Mouse (Mus musculus): ENCODE data around the gene Gm44579. TPM values are rescaled to one million over a fixed set of nuclear protein-coding genes. Genes with fewer than 3 reads are reported as not detected.

The Gm44579 gene
- polyA plus RNA-seq, 1 experiment from 2014 or later, result not detected

GRCm38 (mm10) chr15:98154146-98154545 is 66.6 kb downstream of the Gm44579 start:
- no peaks in the 10 kb centered on the region for H3K27me3 ChIP-seq (replicated peaks; ENCODE audit: insufficient read depth, low read length)
- no peak overlapping the region for H3K27ac ChIP-seq (ENCODE audit: low read length)
- WGBS, result 64% methylated on average over 4 of the region's 4 CpGs
- TF ChIP-seq CTCF (IDR thresholded peaks at IDR 0.05) (no peak), EP300 (IDR thresholded peaks at IDR 0.05) (no peak)
- no peaks in the 10 kb centered on the region for H3K36me3 ChIP-seq (ENCODE audit: insufficient read depth, low read length)
- no peaks in the 10 kb centered on the region for H3K9me3 ChIP-seq (ENCODE audit: low read length)
- H3K9ac ChIP-seq (replicated peaks; ENCODE audit: low read depth), result no peak overlapping the region
- H3K4me3 ChIP-seq (ENCODE audit: low read depth, low read length), result no peak overlapping the region
- H3K4me1 ChIP-seq (ENCODE audit: insufficient read depth, low read depth, low read length), result no peaks in the 10 kb centered on the region
- H3K4me2 ChIP-seq (replicated peaks; ENCODE audit: low read depth, low read length), result no peak overlapping the region
- no peak for ATAC-seq
- DNase-seq (ENCODE audit: low spot score), result no peak

- H3K36me3 ChIP-seq (ENCODE audit: insufficient read depth, low read length), result no peaks in the 10 kb centered on the region
- TF ChIP-seq EP300 (IDR thresholded peaks at IDR 0.05), result no peak
- peak; percentile 72 for TF ChIP-seq CTCF (IDR thresholded peaks at IDR 0.05)
- ATAC-seq (peak; percentile 33), DNase-seq (ENCODE audit: low spot score) (peak; percentile 92)
- H3K9ac ChIP-seq (replicated peaks; ENCODE audit: low read depth), result no peak overlapping the region
- H3K27ac ChIP-seq (ENCODE audit: low read length), result no peak overlapping the region
- H3K4me3 ChIP-seq (ENCODE audit: low read depth, low read length), result no peak overlapping the region
- no peak overlapping the region for H3K4me2 ChIP-seq (replicated peaks; ENCODE audit: low read depth, low read length)
- no peaks in the 10 kb centered on the region for H3K27me3 ChIP-seq (replicated peaks; ENCODE audit: insufficient read depth, low read length)
- H3K9me3 ChIP-seq (ENCODE audit: low read length), result no peaks in the 10 kb centered on the region
- no peaks in the 10 kb centered on the region for H3K4me1 ChIP-seq (ENCODE audit: insufficient read depth, low read depth, low read length)
- 36% methylated on average over 3 of the region's 3 CpGs for WGBS
These were observed 67.2 kb downstream of the Gm44579 start for GRCm38 (mm10) chr15:98153625-98154024.

GRCm38 (mm10) chr15:98152916-98153315 is 67.9 kb downstream of the Gm44579 start:
- peak; percentile 14 for DNase-seq (ENCODE audit: low spot score)
- no peak overlapping the region for H3K4me3 ChIP-seq (ENCODE audit: low read depth, low read length)
- no peaks in the 10 kb centered on the region for H3K36me3 ChIP-seq (ENCODE audit: insufficient read depth, low read length)

DNA sequence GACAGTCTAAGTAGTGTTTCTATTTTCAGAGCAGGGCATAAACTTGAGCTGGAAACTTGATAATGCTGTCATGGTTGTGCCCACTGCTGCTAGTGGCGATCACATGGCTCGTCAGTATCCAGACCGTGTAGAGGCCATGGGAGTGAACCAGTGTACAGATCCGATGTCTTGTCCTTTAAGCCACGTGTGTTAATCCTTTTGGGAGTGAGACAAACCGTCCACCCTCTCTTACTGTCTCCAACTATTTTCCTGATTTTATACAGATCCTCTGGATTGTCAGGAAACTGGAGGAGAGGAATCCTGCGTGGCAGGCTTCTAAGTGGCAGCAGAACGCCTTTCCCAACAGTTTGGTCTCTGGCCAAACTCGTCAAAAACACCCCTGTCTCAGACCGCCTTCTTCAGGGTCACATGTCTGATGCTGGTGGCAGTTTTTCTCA is 71.6 kb downstream of the Gm44579 start:
- H3K36me3 ChIP-seq (ENCODE audit: insufficient read depth, low read length), result no peaks in the 10 kb centered on the region
- no peak overlapping the region for H3K4me3 ChIP-seq (ENCODE audit: low read depth, low read length)
- DNase-seq (ENCODE audit: low spot score) (peak; percentile 27), ATAC-seq (no peak)
- no peak overlapping the region for H3K27ac ChIP-seq (ENCODE audit: low read length)
- H3K4me2 ChIP-seq (replicated peaks; ENCODE audit: low read depth, low read length), result no peak overlapping the region
- H3K9ac ChIP-seq (replicated peaks; ENCODE audit: low read depth), result no peak overlapping the region
- H3K9me3 ChIP-seq (ENCODE audit: low read length), result no peaks in the 10 kb centered on the region
- 38% methylated on average over 10 of the region's 10 CpGs for WGBS
- H3K4me1 ChIP-seq (ENCODE audit: insufficient read depth, low read depth, low read length), result peaks cover 7% of the 10 kb centered on the region; the same call in 1 of the 2 replicates
- H3K27me3 ChIP-seq (replicated peaks; ENCODE audit: insufficient read depth, low read length), result no peaks in the 10 kb centered on the region
- TF ChIP-seq EP300 (IDR thresholded peaks at IDR 0.05), result no peak
- no peak for TF ChIP-seq CTCF (IDR thresholded peaks at IDR 0.05)

More at GRCm38 (mm10) chr15:98152916-98153315, 67.9 kb downstream of the Gm44579 start:
- no peak overlapping the region for H3K9ac ChIP-seq (replicated peaks; ENCODE audit: low read depth)
- ATAC-seq, result no peak
- H3K27ac ChIP-seq (ENCODE audit: low read length), result no peak overlapping the region
- no peaks in the 10 kb centered on the region for H3K4me1 ChIP-seq (ENCODE audit: insufficient read depth, low read depth, low read length)
- H3K27me3 ChIP-seq (replicated peaks; ENCODE audit: insufficient read depth, low read length), result no peaks in the 10 kb centered on the region
- 61% methylated on average over 7 of the region's 7 CpGs for WGBS
- TF ChIP-seq EP300 (IDR thresholded peaks at IDR 0.05) (no peak), CTCF (IDR thresholded peaks at IDR 0.05) (no peak)
- H3K9me3 ChIP-seq (ENCODE audit: low read length), result no peaks in the 10 kb centered on the region
- H3K4me2 ChIP-seq (replicated peaks; ENCODE audit: low read depth, low read length), result no peak overlapping the region

DNA sequence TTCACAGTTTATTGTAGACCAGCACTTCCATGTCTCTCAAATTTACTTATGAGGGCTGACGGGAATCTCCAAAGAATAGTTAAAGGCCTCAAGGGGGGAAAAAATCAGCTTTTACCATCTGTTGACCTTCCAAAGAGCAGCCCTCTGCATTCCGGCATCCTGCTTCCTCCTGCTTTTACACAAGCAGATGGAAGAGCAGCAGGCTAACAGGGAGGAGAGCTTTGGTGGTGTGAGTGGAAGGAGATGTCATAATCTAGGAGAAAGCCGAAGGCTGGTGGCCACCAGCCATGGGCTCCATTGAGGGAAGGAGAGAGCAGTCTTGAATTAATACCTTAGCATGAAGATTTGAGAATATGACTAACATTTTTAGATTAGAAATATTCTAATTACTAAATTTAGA is 72.4 kb downstream of the Gm44579 start:
- Histone ChIP-seq H3K9ac (replicated peaks; ENCODE audit: low read depth) (no peak overlapping the region), H3K9me3 (ENCODE audit: low read length) (no peaks in the 10 kb centered on the region), H3K4me1 (ENCODE audit: insufficient read depth, low read depth, low read length) (peaks cover 7% of the 10 kb centered on the region; the same call in 1 of the 2 replicates), H3K4me2 (replicated peaks; ENCODE audit: low read depth, low read length) (no peak overlapping the region), H3K36me3 (ENCODE audit: insufficient read depth, low read length) (no peaks in the 10 kb centered on the region), H3K27ac (ENCODE audit: low read length) (no peak overlapping the region), H3K27me3 (replicated peaks; ENCODE audit: insufficient read depth, low read length) (no peaks in the 10 kb centered on the region), H3K4me3 (ENCODE audit: low read depth, low read length) (no peak overlapping the region)
- no peak for DNase-seq (ENCODE audit: low spot score)
- no peak for TF ChIP-seq EP300 (IDR thresholded peaks at IDR 0.05)
- TF ChIP-seq CTCF (IDR thresholded peaks at IDR 0.05), result no peak
- no peak for ATAC-seq
- WGBS, result 68% methylated on average over 3 of the region's 3 CpGs

DNA sequence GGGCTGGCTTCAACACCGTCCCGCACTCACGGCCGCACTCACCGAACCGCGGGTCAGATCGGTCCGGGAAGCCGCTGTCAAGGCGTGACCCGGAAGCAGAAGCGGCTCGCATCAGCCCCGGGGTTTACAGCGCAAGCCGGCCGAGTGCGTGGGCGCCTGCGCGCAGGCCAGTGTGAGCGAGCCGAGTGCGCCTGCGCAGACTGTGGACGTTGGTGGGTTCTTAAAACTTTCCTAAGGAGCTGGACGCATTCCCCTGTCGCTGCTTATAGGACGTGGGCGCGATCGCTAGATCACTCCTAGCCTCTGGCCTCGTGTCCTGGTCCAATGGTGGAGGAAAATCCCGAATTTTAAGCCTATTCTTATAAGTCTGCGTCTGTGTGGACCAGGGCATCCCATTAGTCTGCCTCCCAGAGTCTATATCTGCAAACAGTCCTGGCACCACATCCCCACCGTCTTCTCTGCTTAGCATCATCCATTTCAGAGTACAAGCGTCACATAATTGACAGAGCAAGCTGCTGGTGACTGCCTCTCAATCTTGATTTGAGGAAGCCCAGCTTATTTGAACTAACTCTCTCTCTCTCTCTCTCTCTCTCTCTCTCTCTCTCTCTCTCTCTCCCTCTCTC is 75.1 kb downstream of the Gm44579 start:
- H3K27me3 ChIP-seq (replicated peaks; ENCODE audit: insufficient read depth, low read length), result no peaks in the 10 kb centered on the region
- peak overlapping the region; percentile 85 for H3K27ac ChIP-seq (ENCODE audit: low read length)
- TF ChIP-seq CTCF (IDR thresholded peaks at IDR 0.05) (no peak), EP300 (IDR thresholded peaks at IDR 0.05) (no peak)
- peak overlapping the region; percentile 94 for H3K4me3 ChIP-seq (ENCODE audit: low read depth, low read length)
- DNase-seq (ENCODE audit: low spot score) (peak; percentile 98), ATAC-seq (peak; percentile 99)
- H3K9me3 ChIP-seq (ENCODE audit: low read length), result no peaks in the 10 kb centered on the region
- peak overlapping the region; percentile 88 for H3K4me2 ChIP-seq (replicated peaks; ENCODE audit: low read depth, low read length)
- under 1% methylated on average over 36 of the region's 38 CpGs for WGBS
- peaks cover 10% of the 10 kb centered on the region; the same call in 1 of the 2 replicates for H3K36me3 ChIP-seq (ENCODE audit: insufficient read depth, low read length)
- peak overlapping the region; percentile 91 for H3K9ac ChIP-seq (replicated peaks; ENCODE audit: low read depth)
- peaks cover 7% of the 10 kb centered on the region; the same call in 1 of the 2 replicates for H3K4me1 ChIP-seq (ENCODE audit: insufficient read depth, low read depth, low read length)

All from lung, postnatal 0 days (tissue).